Mouse (Mus musculus) embryonic facial prominence, embryonic 13.5 days (tissue): ENCODE results near the gene Tesmin. TPM values are rescaled to one million over a fixed set of nuclear protein-coding genes. Genes with fewer than 3 reads are reported as not detected.
A peak's percentile ranks its signal among the peaks of the same experiment; 100 is the strongest.

Source experiments
- ATAC-seq: fragments of 200-750 bp; cut with Nextera tagmentation; 2 replicates; pipeline ENCODE4 v1.8.0; 2017; ENCODE audit warnings: low read depth; ENCODE audit not compliant: insufficient number of reproducible peaks, insufficient read depth, low FRiP score, low TSS enrichment
- H3K27ac ChIP-seq: fragments of 300-500 bp; sonication (generic); 2 replicates; pipeline ENCODE4 v1.5.1; 2015; ENCODE audit warnings: moderate library complexity, mild to moderate bottlenecking, inconsistent platforms
- H3K27me3 ChIP-seq: fragments of 300-500 bp; sonication (generic); 2 replicates; pipeline ENCODE4 v1.6.1; 2015; ENCODE audit warnings: mild to moderate bottlenecking, inconsistent platforms
- H3K36me3 ChIP-seq: fragments of 300-500 bp; sonication (generic); 2 replicates; pipeline ENCODE4 v1.6.1; 2015; ENCODE audit warnings: mild to moderate bottlenecking, inconsistent platforms
- H3K4me1 ChIP-seq: fragments of 300-500 bp; sonication (generic); 2 replicates; pipeline ENCODE4 v1.6.1; 2015; ENCODE audit warnings: inconsistent platforms
- H3K4me2 ChIP-seq: fragments of 300-500 bp; sonication (generic); 2 replicates; pipeline ENCODE4 v1.6.1; 2015; ENCODE audit warnings: moderate library complexity, mild to moderate bottlenecking, inconsistent platforms
- H3K4me3 ChIP-seq: fragments of 300-500 bp; sonication (generic); 2 replicates; pipeline ENCODE4 v1.5.1; 2015; ENCODE audit warnings: mild to moderate bottlenecking, inconsistent platforms
- H3K9ac ChIP-seq: fragments of 300-500 bp; sonication (generic); 2 replicates; pipeline ENCODE4 v1.6.1; 2015; ENCODE audit warnings: mild to moderate bottlenecking, inconsistent platforms
- H3K9me3 ChIP-seq: fragments of 300-500 bp; sonication (generic); 2 replicates; pipeline ENCODE4 v1.6.1; 2016; ENCODE audit warnings: inconsistent platforms
- WGBS: fragments of 180-500 bp; shearing (Covaris S2); methylation state at CpG from one replicate; pipeline ENCODE4 v1.1.7; 2015; ENCODE audit warnings: mixed read lengths; 5-methylcytosine and 5-hydroxymethylcytosine counted together
- polyA plus RNA-seq: library from polyadenylated mRNA; unstranded; fragments of >200 nt; fragmentation: Nextera tagmentation; extraction: Ambion mirVana; gene quantifications from 2 replicates; pipeline ENCODE4 v1.2.1, GENCODE M21; 2015

The Tesmin gene
- 0.21 and 0.22 TPM in 2 replicates for polyA plus RNA-seq

DNA sequence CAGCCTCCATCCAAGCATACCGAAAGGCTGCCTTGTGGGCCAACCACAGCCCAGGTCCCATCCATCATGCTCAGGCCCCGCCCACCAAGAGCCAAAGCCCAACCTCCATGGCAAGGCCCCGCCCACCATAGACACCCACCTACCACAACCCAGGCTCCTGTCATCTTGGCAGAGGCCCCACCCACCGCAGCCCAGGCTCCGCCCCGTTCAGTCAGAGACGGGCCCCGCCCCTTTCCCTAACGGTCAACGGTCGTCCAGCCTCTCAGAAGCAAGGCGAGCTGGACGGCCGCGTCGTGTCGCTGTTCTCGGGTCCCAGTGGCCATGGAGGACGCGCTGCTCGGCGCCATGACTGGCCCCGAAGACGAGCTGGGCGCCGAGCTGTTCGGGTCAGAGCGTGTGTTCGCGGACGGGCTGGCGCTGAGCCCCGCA is at the start of gene Tesmin:
Gene Tesmin (plus strand): TSS at position 229 of the 429 bp plus-strand sequence.
- 0 out of 2 replicates have a peak, but pooled peaks cover 8% of the 10 kb centered on the region for H3K4me1 ChIP-seq
- peak within 1 kb of the TSS; percentile 68 for H3K9ac ChIP-seq
- ATAC-seq, result peak; percentile 72
- peak within 1 kb of the TSS; percentile 50 for H3K4me3 ChIP-seq
- 0 out of 2 replicates have a peak within 1 kb of the TSS, but pooled peaks have one; percentile 16 for H3K27ac ChIP-seq
- H3K4me2 ChIP-seq, result peak within 1 kb of the TSS; percentile 86
- H3K27me3 ChIP-seq, result no peaks in the 10 kb centered on the region
- 2% methylated on average over 33 of the region's 33 CpGs for WGBS
- H3K9me3 ChIP-seq, result no peaks in the 10 kb centered on the region
- peaks cover 10% of the 10 kb centered on the region for H3K36me3 ChIP-seq

DNA sequence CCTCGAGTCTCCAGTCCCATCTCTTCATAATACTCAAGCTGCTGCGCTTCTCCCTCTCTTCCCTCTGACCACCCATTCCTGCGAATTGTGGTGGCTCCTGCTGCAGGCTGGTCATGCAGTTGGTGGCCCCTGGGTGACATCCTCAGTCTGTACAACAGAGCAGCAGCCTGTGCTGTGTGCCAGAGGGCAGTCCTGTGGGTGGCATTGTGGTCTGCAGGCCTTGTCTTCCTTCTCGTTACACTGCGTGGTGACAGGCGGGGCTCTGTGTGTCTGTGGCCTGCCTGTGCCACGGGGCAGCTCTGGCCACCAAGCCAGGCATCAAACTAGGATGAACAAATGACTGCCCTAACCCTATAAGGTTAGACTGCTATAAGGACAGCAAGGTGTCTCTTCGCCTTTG is 49.5 kb upstream of the Tesmin start:
- WGBS, result 83% methylated on average over 8 of the region's 8 CpGs
- H3K9me3 ChIP-seq, result no peaks in the 10 kb centered on the region
- H3K4me3 ChIP-seq, result no peak overlapping the region
- 0 out of 2 replicates have a peak, but pooled peaks cover 5% of the 10 kb centered on the region for H3K4me1 ChIP-seq
- no peak overlapping the region for H3K27ac ChIP-seq
- H3K27me3 ChIP-seq, result no peaks in the 10 kb centered on the region
- H3K9ac ChIP-seq, result no peak overlapping the region
- ATAC-seq, result no peak
- no peaks in the 10 kb centered on the region for H3K36me3 ChIP-seq
- no peak overlapping the region for H3K4me2 ChIP-seq

DNA sequence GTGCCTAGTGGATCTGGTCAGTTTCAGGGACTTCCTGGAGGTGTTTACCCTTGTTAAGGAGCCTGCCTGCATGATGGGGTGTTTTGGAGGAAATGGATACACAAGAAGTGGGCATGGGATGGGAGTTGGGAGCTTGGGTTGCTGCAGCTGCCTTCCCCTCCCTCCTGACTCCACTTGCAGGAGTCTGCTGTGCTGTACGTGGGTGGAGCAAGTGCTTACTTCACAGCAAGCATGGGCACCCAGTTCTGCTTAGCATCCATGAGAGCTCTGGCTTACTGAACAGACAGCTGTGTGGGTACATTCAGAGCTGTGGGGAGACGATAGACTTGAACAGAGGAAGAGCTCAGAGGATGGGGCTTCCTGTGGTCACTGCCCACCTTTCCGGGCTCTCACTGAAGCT is 47.6 kb upstream of the Tesmin start:
- no peaks in the 10 kb centered on the region for H3K27me3 ChIP-seq
- no peaks in the 10 kb centered on the region for H3K9me3 ChIP-seq
- H3K36me3 ChIP-seq, result no peaks in the 10 kb centered on the region
- WGBS, result 72% methylated on average over 3 of the region's 3 CpGs
- H3K4me2 ChIP-seq, result no peak overlapping the region
- H3K9ac ChIP-seq, result no peak overlapping the region
- H3K4me1 ChIP-seq, result 0 out of 2 replicates have a peak, but pooled peaks cover 5% of the 10 kb centered on the region
- H3K4me3 ChIP-seq, result no peak overlapping the region
- no peak overlapping the region for H3K27ac ChIP-seq
- no peak for ATAC-seq

- Histone ChIP-seq H3K36me3 (no peaks in the 10 kb centered on the region), H3K4me2 (no peak overlapping the region), H3K4me1 (0 out of 2 replicates have a peak, but pooled peaks cover 5% of the 10 kb centered on the region), H3K9me3 (no peaks in the 10 kb centered on the region), H3K27me3 (no peaks in the 10 kb centered on the region), H3K27ac (no peak overlapping the region), H3K9ac (no peak overlapping the region), H3K4me3 (no peak overlapping the region)
- no peak for ATAC-seq
- WGBS, result 76% methylated on average over 3 of the region's 3 CpGs
These were observed 44.7 kb upstream of the Tesmin start for GRCm38 (mm10) chr19:3343929-3344328.

DNA sequence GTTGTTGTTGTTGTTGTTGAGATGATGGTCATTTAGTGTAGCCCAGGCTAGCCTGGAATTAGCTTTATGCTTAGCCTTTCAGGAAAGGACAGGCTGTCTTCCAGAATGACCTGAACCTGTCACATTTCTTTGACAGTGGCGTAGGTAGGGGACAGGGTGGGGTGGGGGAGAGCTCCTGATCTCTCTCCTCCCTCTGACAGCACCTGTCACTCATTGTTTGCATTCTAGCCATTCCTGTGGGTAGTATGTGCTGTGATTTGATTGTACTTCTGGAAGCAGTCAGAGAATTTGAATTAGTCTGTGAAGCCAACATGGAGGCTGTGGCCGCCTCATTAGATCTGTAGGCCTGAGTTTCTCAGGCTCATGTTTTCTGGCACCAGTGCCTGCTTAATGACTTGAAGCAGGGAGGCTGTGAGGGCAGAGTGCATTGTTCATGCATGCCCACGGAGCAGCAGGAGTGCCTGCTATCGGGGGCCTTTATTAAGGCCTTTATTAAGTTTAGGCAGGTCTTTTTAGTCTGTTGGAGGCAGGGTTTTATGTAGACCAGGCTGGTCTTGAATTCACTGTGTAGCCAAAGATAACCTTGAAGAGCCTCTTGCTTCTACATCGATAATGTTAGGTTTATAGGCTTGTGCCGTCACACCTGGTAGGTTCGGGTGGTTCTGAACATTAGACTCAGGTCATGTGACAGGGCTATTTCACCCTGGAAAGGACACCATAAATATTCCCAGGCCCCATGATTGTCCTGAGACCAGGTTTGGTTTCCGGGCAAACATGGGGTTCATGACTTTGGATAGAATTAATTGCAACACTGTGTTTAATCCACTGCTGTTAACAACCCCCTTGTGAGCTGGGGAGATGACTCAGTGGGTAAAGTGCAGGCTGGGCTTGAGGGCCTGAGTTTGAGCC is 43.8 kb upstream of the Tesmin start:
- H3K4me2 ChIP-seq, result no peak overlapping the region
- H3K27ac ChIP-seq, result no peak overlapping the region
- H3K9me3 ChIP-seq, result no peaks in the 10 kb centered on the region
- 0 out of 2 replicates have a peak, but pooled peaks cover 5% of the 10 kb centered on the region for H3K4me1 ChIP-seq
- 0 out of 2 replicates have a peak, but pooled peaks cover 3% of the 10 kb centered on the region for H3K36me3 ChIP-seq
- no peaks in the 10 kb centered on the region for H3K27me3 ChIP-seq
- H3K9ac ChIP-seq, result no peak overlapping the region
- WGBS, result 81% methylated on average over 8 of the region's 8 CpGs
- ATAC-seq, result no peak
- H3K4me3 ChIP-seq, result no peak overlapping the region

DNA sequence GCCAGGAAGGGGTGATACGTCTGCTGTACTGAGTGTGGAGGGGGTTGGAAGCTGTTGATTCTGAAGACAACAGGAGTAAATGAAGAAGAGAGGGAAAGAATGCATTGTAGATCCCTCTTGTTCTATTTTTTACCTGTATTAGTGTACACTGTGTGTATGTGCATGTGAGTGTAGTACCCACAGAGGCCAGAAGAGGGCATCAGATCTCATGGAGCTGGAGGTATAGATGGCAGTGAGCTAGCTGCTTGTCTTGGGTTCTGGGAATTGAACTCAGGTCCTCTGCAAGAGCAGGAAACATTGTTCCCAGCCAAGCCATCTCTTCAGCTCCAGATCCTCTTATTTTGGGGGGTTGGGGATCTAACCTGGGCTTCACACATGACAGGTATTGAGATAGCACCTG is 40.9 kb upstream of the Tesmin start:
- ATAC-seq, result no peak
- Histone ChIP-seq H3K4me2 (no peak overlapping the region), H3K27me3 (no peaks in the 10 kb centered on the region), H3K4me1 (no peaks in the 10 kb centered on the region), H3K36me3 (0 out of 2 replicates have a peak, but pooled peaks cover 3% of the 10 kb centered on the region), H3K9ac (no peak overlapping the region), H3K9me3 (no peaks in the 10 kb centered on the region), H3K27ac (no peak overlapping the region), H3K4me3 (no peak overlapping the region)
- whole genome bisulfite sequencing, result 92% methylated on average over 1 of the region's 1 CpGs

- no peaks in the 10 kb centered on the region for H3K9me3 ChIP-seq
These were observed 35.1 kb upstream of the Tesmin start for GRCm38 (mm10) chr19:3353415-3354111.

DNA sequence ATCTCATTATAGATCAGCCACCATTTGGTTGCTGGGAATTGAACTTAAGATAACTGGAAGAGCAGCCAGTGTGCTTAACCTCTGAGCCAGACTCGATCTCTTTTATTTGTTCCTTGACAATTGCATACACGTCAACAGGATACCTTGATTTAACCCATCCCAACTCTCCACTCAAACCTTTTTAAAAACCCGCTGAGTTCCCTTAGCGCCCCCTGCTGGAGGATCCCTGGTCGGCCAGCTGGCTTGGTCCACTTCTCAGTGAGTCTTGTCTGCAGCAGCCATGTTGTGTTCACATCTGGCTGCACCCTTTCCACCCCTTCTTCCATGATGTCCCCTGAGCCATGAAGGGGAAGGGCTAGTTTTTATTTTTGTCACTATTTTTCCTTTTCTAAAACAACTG is 33.6 kb upstream of the Tesmin start:
- 69% methylated on average over 5 of the region's 5 CpGs for WGBS
- Histone ChIP-seq H3K27me3 (no peaks in the 10 kb centered on the region), H3K4me1 (no peaks in the 10 kb centered on the region), H3K9ac (no peak overlapping the region), H3K36me3 (peaks cover 26% of the 10 kb centered on the region), H3K4me2 (no peak overlapping the region), H3K27ac (no peak overlapping the region), H3K4me3 (no peak overlapping the region), H3K9me3 (no peaks in the 10 kb centered on the region)
- ATAC-seq, result no peak

More at GRCm38 (mm10) chr19:3353415-3354111, 35.1 kb upstream of the Tesmin start:
- ATAC-seq, result no peak
- WGBS, result 63% methylated on average over 7 of the region's 7 CpGs
- no peaks in the 10 kb centered on the region for H3K27me3 ChIP-seq
- H3K27ac ChIP-seq, result no peak overlapping the region
- H3K4me1 ChIP-seq, result no peaks in the 10 kb centered on the region
- H3K4me3 ChIP-seq, result no peak overlapping the region
- no peak overlapping the region for H3K4me2 ChIP-seq
- H3K9ac ChIP-seq, result no peak overlapping the region
- H3K36me3 ChIP-seq, result peaks cover 29% of the 10 kb centered on the region

DNA sequence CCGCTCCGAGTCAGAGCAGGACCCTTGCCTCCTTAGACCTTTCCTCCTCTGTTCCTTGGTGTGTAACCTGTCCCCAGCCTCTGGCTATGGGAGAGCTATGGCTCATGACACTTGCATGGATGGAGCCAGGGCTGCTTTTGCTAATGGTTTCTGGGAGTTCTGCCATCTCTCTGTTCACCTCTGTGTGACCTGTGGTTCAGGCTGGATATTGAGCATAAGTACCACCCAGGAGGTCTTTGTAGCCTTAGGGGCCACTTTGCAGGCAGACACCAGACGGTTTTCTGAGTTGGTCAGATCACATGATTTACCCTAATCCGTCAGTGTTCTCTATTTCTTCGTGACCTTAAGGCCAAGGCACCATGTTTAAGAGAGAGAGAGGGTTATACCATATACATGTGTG is 32.1 kb upstream of the Tesmin start:
- 63% methylated on average over 5 of the region's 5 CpGs for WGBS
- Histone ChIP-seq H3K36me3 (peaks cover 26% of the 10 kb centered on the region), H3K4me2 (no peak overlapping the region), H3K4me1 (no peaks in the 10 kb centered on the region), H3K27ac (no peak overlapping the region), H3K4me3 (no peak overlapping the region), H3K27me3 (no peaks in the 10 kb centered on the region), H3K9ac (no peak overlapping the region), H3K9me3 (no peaks in the 10 kb centered on the region)
- ATAC-seq, result no peak

- Histone ChIP-seq H3K4me3 (no peak overlapping the region), H3K9me3 (no peaks in the 10 kb centered on the region), H3K4me2 (no peak overlapping the region), H3K36me3 (peaks cover 33% of the 10 kb centered on the region), H3K27ac (no peak overlapping the region), H3K27me3 (no peaks in the 10 kb centered on the region), H3K9ac (no peak overlapping the region), H3K4me1 (no peaks in the 10 kb centered on the region)
- ATAC-seq, result no peak
- 73% methylated on average over 4 of the region's 4 CpGs for WGBS
These were observed 31.0 kb upstream of the Tesmin start for GRCm38 (mm10) chr19:3357620-3358019.

GRCm38 (mm10) chr19:3359841-3360588 is 28.6 kb upstream of the Tesmin start:
- H3K4me2 ChIP-seq, result no peak overlapping the region
- H3K27me3 ChIP-seq, result no peaks in the 10 kb centered on the region
- no peak overlapping the region for H3K4me3 ChIP-seq
- ATAC-seq, result no peak
- no peak overlapping the region for H3K9ac ChIP-seq
- H3K36me3 ChIP-seq, result peaks cover 37% of the 10 kb centered on the region
- H3K9me3 ChIP-seq, result no peaks in the 10 kb centered on the region
- 87% methylated on average over 13 of the region's 13 CpGs for WGBS
- no peak overlapping the region for H3K27ac ChIP-seq
- no peaks in the 10 kb centered on the region for H3K4me1 ChIP-seq
